Mouse (Mus musculus) neural tube, embryonic 14.5 days (tissue): ENCODE measurements around the gene Mark1. TPM values are rescaled to one million over a fixed set of nuclear protein-coding genes. Genes with fewer than 3 reads are reported as not detected.

ENCODE experiments used
- polyA plus RNA-seq: library from polyadenylated mRNA; unstranded; fragments of >200 nt; fragmentation: Nextera tagmentation; extraction: Ambion mirVana; gene quantifications from 2 replicates; pipeline ENCODE4 v1.2.1, GENCODE M21; 2014

Mark1 gene
- polyA plus RNA-seq, 1 experiment from 2014 or later, result 15.2 TPM

Other genes with a start within 250 kb of the Mark1 start
- gene Marc1, start 188.3 kb downstream of the Mark1 start, polyA plus RNA-seq, result 0.21 TPM in 1 of 2 replicates, not detected in the other
- 108 and 125 TPM in 2 replicates for gene Marc2, start 153.1 kb downstream of the Mark1 start, polyA plus RNA-seq
- 0.48 and 1.6 TPM in 2 replicates for gene C130074G19Rik, start 116.4 kb downstream of the Mark1 start, polyA plus RNA-seq
- 31.5 and 34.9 TPM in 2 replicates for gene Rab3gap2, start 204.5 kb upstream of the Mark1 start, polyA plus RNA-seq